In genomic region chr12:81788672-81789084, GRCm38 (mm10) we compare ENCODE assay signal across 8 mouse cellular contexts. TPM values are rescaled to one million over a fixed set of nuclear protein-coding genes. Genes with fewer than 3 reads are reported as not detected.
DNase-seq lines count a peak whose midpoint lies in the region; ATAC-seq lines count a peak whose summit lies in the region.

No protein-coding gene starts in this region.

- no peaks in the 10 kb centered on the region for H3K4me1 ChIP-seq in hindbrain, embryonic 14.5 days (replicated peaks; ENCODE audit: control insufficient read depth, insufficient read depth, low read length)

- no peaks in the 10 kb centered on the region for H3K9me3 ChIP-seq in hindbrain, embryonic 14.5 days (ENCODE audit: control insufficient read depth, low read length)

- H3K27ac ChIP-seq in hindbrain, embryonic 14.5 days: no peak overlapping the region

- H3K4me2 ChIP-seq in hindbrain, embryonic 14.5 days (replicated peaks): no peak overlapping the region

- H3K4me3 ChIP-seq in hindbrain, embryonic 14.5 days (replicated peaks; ENCODE audit: low read length): no peak overlapping the region

- H3K27me3 ChIP-seq in hindbrain, embryonic 14.5 days (ENCODE audit: control insufficient read depth, insufficient read depth, low read length): no peaks in the 10 kb centered on the region

- WGBS in hindbrain, embryonic 14.5 days: 5% methylated on average over 9 of the region's 9 CpGs

- no peak; the same call in 1 of the 2 replicates for ATAC-seq in hindbrain, embryonic 14.5 days (ENCODE audit: low FRiP score)

- peak; percentile 98 for DNase-seq in NIH3T3 (ENCODE audit: low read depth)
- peak; percentile 92 for DNase-seq in cerebellum, adult 11 months
- peak; percentile 93 for DNase-seq in forelimb bud, embryonic 11.5 days (ENCODE audit: low read depth, low spot score)
- DNase-seq in hindbrain, embryonic 14.5 days (ENCODE audit: low spot score): peak; percentile 96
- DNase-seq in layer of hippocampus, postnatal 14 days (ENCODE audit: low spot score in 2 of 2): peak; percentile 95
- peak; percentile 98 for DNase-seq in lung, postnatal 36 days
- DNase-seq in right cerebral cortex, postnatal 25 days: peak; percentile 86
- peak; percentile 88 for DNase-seq in urinary bladder, postnatal 25 days (ENCODE audit: low spot score)

- H3K9ac ChIP-seq in hindbrain, embryonic 14.5 days: no peak overlapping the region

- H3K36me3 ChIP-seq in hindbrain, embryonic 14.5 days (replicated peaks; ENCODE audit: control insufficient read depth, insufficient read depth): no peaks in the 10 kb centered on the region

RNA-seq across cellular contexts. Expression of gene Map3k9, which starts 7.7 kb away (rescaled TPM):
- 13.3 and 14.7 TPM in 2 replicates for polyA plus RNA-seq in hindbrain, embryonic 14.5 days (2014; fragmentation: Nextera tagmentation; extraction: Ambion mirVana)
- total RNA-seq in layer of hippocampus, postnatal 14 days (2021): 10 to 100 TPM; 36.6 to 44.4 TPM
